Mouse (Mus musculus) embryonic facial prominence, embryonic 10.5 days (tissue): ENCODE data around the gene Espl1. TPM values are rescaled to one million over a fixed set of nuclear protein-coding genes. Genes with fewer than 3 reads are reported as not detected.

Experiments
- DNase-seq: peaks from one replicate; pipeline ENCODE4 v3.0.0-alpha.2; 2017; ENCODE audit warnings: low spot score
- H3K27ac ChIP-seq: fragments of 300-500 bp; sonication (generic); replicated peaks from 2 replicates; pipeline ENCODE4 v1.5.1; 2016; ENCODE audit warnings: mild to moderate bottlenecking
- H3K27me3 ChIP-seq: fragments of 300-500 bp; sonication (generic); replicated peaks from 2 replicates; pipeline ENCODE4 v1.6.1; 2016; ENCODE audit warnings: low read depth, mild to moderate bottlenecking; ENCODE audit not compliant: poor library complexity, severe bottlenecking
- H3K36me3 ChIP-seq: fragments of 300-500 bp; sonication (generic); replicated peaks from 2 replicates; pipeline ENCODE4 v1.6.1; 2016; ENCODE audit warnings: mild to moderate bottlenecking, moderate library complexity
- H3K4me1 ChIP-seq: fragments of 300-500 bp; sonication (generic); 2 replicates; pipeline ENCODE4 v1.6.1; 2016
- H3K4me3 ChIP-seq: fragments of 300-500 bp; sonication (generic); 2 replicates; pipeline ENCODE4 v1.5.1; 2016; ENCODE audit warnings: mild to moderate bottlenecking, moderate library complexity
- H3K9me3 ChIP-seq: fragments of 300-500 bp; sonication (generic); 2 replicates; pipeline ENCODE4 v1.6.1; 2016; ENCODE audit warnings: mild to moderate bottlenecking
- WGBS: fragments of 180-500 bp; shearing (Covaris S2); methylation state at CpG from one replicate; pipeline ENCODE4 v1.1.7; 2016; 5-methylcytosine and 5-hydroxymethylcytosine counted together
- polyA plus RNA-seq: library from polyadenylated mRNA; unstranded; fragments of >200 nt; fragmentation: Nextera tagmentation; extraction: Ambion mirVana; gene quantifications from 2 replicates; pipeline ENCODE4 v1.2.1, GENCODE M21; 2016

Espl1 gene
- 55.4 and 57.6 TPM in 2 replicates for polyA plus RNA-seq

DNA sequence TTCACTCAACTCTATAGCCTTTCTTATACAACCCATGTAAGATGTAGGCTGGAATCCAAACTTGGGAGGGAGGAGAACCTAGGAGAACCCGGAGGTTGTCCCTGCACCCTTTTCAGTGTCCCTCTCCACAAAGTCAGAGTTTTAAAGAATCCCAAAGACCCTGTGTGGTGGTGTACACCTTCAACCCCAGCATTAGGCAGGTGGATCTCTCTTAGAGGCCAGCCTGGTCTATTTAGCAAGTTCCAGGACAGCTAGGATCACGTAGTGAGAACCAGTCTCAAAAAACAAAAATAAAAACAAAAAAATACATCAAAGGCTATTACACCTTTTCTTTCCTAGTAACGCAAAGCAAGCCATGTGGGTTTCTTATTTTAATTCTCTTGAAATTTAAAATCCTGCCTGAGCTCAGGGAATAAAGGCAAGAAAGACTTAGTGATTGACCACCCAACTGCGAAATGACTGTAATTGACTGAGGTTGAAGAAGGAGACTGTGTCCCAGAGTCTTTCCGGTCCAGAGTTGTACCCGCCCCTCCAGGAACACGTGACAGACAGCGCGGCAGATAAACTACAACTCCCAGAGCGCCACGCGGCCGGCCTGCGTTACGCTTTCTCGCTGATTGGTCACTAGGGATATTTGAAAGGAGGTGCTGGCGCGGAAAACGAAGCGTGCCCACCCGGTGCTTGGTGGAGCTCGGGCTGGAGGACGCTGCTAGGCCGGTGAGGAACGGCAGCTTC, at the start of gene Espl1:
TSS of gene Espl1 (plus strand) at position 634 of the 735 bp plus-strand sequence.
- DNase-seq = peak; percentile 97
- Histone ChIP-seq H3K4me3 (peak within 1 kb of the TSS; percentile 89), H3K36me3 (peaks cover 30% of the 10 kb centered on the region), H3K9me3 (no peaks in the 10 kb centered on the region), H3K27ac (peak within 1 kb of the TSS; percentile 83), H3K27me3 (no peaks in the 10 kb centered on the region), H3K4me1 (peaks cover 20% of the 10 kb centered on the region)
- 8% methylated on average over 25 of the region's 25 CpGs for WGBS

DNA sequence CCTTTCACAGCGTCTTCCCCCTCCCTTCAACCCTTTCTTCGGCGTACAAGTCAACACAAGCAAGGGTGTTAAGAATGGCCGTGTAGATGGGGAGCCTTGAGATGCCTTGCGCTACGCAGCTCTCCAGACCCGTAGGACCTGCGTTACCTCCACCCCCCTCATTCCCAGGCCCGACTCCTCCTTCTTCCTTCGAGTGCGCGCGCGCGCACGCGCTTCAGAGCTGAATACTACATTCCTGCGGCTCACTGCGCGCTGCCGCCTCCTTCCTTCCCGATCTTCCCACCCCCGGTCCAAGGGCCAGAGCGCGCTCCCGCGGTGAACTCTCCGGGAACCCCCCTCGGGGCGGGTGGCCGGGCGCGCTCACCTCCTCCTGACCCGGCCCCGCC, 49.2 kb upstream of the Espl1 start:
- WGBS = 0% methylated on average over 35 of the region's 35 CpGs
- Histone ChIP-seq H3K4me1 (peaks cover 98% of the 10 kb centered on the region), H3K27me3 (peaks cover 75% of the 10 kb centered on the region), H3K9me3 (no peaks in the 10 kb centered on the region), H3K27ac (peak overlapping the region; percentile 96), H3K36me3 (peaks cover 26% of the 10 kb centered on the region), H3K4me3 (peak overlapping the region; percentile 76)
- DNase-seq = peak; percentile 97

DNA sequence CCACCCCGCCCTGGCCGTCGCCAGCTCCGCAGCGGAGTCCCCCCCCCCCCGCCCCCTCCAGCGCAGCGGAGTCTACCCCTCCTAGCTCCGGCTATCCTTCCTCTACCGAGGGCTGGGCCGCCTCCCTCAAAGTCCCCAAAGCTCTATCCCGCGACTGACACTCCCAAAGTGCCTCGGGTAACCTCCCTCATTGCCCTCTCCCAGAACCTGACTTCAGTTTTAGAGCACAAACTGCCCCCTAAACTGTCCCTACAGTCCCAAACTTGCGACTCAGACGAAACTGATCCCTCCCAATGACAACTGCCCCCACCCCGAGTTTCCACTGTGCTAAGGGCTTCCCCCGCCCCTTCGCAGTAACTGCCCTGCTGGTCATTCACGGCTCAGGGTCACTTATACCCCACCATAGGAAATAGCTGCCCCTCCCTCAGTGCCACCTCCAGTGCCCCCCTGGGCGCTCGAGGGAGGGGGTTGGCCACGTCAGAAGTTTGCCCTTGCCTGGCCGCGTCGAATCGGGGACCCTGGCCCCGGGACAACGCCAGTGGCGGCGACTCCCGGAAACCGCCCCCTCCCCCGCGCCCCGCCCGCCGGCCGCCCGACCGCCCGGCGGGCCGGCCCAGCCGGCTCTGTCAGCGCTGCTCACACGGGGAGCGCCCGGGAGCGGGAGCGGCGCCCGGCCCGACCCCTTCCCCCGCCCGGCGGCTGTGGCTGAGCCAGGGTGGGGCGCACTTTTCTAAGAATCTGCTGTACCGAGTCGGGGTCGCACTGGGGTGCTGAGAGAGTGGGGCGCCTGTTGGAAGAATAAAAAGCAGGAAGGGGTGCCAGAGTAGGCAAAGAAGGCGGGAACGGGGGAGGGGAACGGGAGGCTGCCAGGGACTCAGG, 48.6 kb upstream of the Espl1 start:
- Histone ChIP-seq H3K27me3 (peaks cover 69% of the 10 kb centered on the region), H3K36me3 (peaks cover 27% of the 10 kb centered on the region), H3K4me1 (peaks cover 98% of the 10 kb centered on the region), H3K9me3 (no peaks in the 10 kb centered on the region), H3K4me3 (peak overlapping the region; percentile 76), H3K27ac (peak overlapping the region; percentile 96)
- under 1% methylated on average over 65 of the region's 65 CpGs for WGBS
- DNase-seq = peak; percentile 86

DNA sequence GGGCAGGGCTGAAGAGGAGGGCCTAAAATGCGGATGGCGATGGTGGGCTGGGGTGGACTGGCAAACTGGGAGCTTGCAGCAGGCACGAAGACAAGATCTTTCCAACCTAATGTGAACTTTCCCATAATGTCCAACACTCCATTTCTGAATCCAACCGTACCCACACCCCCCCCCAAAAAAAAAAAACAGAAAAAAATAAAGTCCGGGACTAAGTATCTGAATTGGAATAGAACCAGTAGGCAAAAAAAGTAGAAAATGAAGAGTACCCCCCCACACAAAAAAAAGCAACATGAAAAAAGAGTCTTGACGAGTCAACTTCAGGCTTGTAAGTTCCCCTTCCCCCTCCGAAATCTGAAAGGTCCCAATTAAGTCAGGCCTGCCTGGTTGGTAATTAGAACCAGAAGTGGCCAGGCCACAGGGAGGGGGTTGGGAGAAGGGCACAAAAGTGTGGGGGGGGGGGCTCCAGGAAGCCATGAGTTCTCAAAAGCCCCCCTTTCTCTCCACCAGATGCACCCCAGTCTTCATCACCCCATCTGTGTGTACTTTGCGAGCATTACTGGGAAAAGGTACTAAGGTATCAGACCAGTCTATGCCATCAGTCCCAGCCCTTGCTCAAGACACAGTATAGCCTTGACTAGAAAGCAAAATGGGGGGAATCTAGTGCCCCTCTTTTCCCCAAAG, 47.8 kb upstream of the Espl1 start:
- Histone ChIP-seq H3K9me3 (no peaks in the 10 kb centered on the region), H3K4me1 (peaks cover 96% of the 10 kb centered on the region), H3K36me3 (peaks cover 27% of the 10 kb centered on the region), H3K4me3 (peak overlapping the region; percentile 76), H3K27me3 (peaks cover 61% of the 10 kb centered on the region), H3K27ac (peak overlapping the region; percentile 96)
- DNase-seq = peak; percentile 87
- WGBS = 2% methylated on average over 8 of the region's 8 CpGs

DNA sequence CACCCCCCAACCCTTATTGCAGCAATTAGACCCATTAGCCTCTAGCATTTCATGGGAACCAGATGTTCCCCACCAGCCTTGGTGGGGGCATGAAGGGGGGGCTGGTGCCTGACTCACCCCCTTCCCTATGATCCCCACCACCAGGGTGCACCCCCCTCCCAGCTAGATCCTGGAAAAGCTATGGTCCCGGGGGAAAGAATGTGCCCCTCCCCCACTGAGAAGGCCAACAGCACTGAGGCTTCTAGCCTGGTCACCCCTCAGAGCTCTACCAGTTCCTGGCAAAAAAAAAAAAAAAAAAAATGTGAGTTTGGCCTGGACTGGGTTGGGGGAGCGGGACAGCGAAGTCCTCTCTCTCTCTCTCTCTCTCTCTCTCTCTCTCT, 47.3 kb upstream of the Espl1 start:
- peak overlapping the region; percentile 96 for H3K27ac ChIP-seq
- H3K27me3 ChIP-seq = peaks cover 56% of the 10 kb centered on the region
- DNase-seq = peak; percentile 88
- 0% methylated on average over 3 of the region's 3 CpGs for WGBS
- peaks cover 94% of the 10 kb centered on the region for H3K4me1 ChIP-seq
- H3K36me3 ChIP-seq = peaks cover 30% of the 10 kb centered on the region
- no peaks in the 10 kb centered on the region for H3K9me3 ChIP-seq
- peak overlapping the region; percentile 76 for H3K4me3 ChIP-seq

DNA sequence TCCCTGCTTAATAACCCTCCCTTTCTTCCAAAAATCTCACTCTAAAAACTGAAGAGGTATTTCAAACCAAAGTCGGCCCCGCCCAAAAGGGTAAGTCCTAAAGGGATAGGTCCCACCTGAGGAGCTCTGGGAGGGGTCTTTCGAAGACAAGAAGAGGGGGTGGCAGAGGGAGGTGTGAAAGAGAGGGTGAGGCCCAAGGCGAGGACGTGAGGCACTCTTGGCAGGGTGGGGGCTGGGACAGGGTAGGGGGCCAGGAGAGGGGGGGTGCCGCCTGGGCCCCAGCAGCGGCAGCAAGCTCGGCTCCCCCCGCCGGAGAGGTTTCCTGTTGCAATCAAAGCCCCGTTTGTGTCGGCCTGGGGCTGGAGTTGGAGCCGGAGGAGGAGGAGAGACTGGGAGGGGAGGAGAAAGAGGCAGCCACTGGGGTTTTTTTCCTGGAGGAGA, 46.8 kb upstream of the Espl1 start:
- peak overlapping the region; percentile 76 for H3K4me3 ChIP-seq
- peaks cover 30% of the 10 kb centered on the region for H3K36me3 ChIP-seq
- H3K27me3 ChIP-seq = peaks cover 51% of the 10 kb centered on the region
- H3K4me1 ChIP-seq = peaks cover 94% of the 10 kb centered on the region
- no peaks in the 10 kb centered on the region for H3K9me3 ChIP-seq
- 1% methylated on average over 13 of the region's 13 CpGs for WGBS
- DNase-seq = peak; percentile 85
- H3K27ac ChIP-seq = peak overlapping the region; percentile 96

DNA sequence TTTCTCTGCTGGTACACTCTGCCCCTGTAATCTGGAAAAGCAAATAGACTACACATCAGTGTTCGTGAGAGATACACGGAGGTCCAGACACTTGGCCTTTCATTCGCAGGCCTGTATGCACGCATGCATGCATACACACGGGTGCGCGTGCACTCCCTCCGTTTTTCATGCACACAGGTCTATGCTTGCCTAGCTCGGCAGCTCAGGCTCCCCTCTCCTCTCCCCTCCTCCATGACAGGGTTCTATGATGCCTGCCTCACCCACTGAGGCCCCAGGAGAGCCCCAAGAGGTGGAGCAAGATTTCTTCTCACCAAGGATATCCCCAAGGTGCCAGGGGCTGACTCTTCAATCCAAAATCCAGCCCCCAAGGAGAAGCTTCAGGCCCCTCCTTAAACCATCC, 46.1 kb upstream of the Espl1 start:
- Histone ChIP-seq H3K4me3 (peak overlapping the region; percentile 76), H3K36me3 (peaks cover 30% of the 10 kb centered on the region), H3K9me3 (no peaks in the 10 kb centered on the region), H3K27me3 (peaks cover 47% of the 10 kb centered on the region), H3K4me1 (peaks cover 93% of the 10 kb centered on the region), H3K27ac (peak overlapping the region; percentile 96)
- peak; percentile 34 for DNase-seq
- 31% methylated on average over 9 of the region's 9 CpGs for WGBS

DNA sequence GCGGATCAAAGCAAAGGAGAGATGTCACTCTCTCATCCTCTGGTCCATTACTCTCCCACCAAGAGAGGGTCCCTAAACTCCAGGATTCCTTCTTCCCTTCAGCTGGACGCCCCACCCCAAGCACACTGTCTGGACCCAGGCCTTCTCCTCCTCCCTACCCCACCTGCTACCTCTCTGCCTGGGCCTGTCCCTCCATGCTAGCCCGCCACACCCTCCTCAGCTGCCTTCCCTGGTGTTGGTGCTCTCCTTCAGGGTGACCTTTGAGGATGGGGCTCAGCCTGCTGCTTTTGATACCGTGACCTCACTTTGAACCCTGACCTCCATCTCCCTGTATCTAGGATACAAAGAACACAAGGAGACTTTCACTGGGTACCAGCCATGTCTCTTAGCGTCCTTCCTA, 45.5 kb upstream of the Espl1 start:
- H3K27ac ChIP-seq = peak overlapping the region; percentile 96
- H3K4me3 ChIP-seq = peak overlapping the region; percentile 76
- peaks cover 47% of the 10 kb centered on the region for H3K27me3 ChIP-seq
- H3K36me3 ChIP-seq = peaks cover 30% of the 10 kb centered on the region
- peaks cover 93% of the 10 kb centered on the region for H3K4me1 ChIP-seq
- no peaks in the 10 kb centered on the region for H3K9me3 ChIP-seq
- no peak for DNase-seq
- WGBS = 50% methylated on average over 5 of the region's 5 CpGs

DNA sequence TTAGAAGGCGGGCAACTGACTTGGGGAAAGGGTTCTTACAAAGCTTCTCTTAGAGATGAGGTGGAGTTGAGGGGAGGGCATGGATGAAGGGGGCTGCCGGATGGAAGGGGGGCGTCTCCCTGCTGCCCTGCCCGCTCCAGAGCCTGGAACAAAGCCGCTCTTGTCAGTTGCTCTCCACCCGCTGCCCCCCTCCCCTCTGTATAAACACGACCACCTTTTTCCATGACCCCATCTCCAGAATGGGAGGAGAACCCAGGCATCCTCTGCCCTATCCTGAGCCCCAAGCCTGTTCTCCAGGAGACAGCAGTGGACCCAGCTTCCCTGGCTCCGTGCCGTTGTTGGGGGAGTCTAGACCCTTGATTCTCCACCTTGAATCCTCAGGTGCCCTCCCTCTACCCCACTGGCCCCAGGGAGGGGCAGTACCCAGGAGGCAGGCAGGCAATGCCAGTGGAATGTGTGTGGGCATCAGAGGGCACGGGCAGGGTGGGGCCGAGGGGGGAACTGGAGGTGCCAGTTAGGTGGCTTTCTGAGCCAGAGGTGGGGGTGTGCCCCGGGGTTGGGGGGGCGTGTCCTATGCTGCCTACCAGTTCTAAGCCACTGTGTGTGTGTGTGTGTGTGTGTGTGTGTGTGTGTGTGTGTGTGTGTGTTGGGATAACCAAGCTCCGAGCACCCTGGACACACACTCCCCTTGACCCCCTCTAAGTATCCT, 40.4 kb upstream of the Espl1 start:
- DNase-seq = peak; percentile 72

DNA sequence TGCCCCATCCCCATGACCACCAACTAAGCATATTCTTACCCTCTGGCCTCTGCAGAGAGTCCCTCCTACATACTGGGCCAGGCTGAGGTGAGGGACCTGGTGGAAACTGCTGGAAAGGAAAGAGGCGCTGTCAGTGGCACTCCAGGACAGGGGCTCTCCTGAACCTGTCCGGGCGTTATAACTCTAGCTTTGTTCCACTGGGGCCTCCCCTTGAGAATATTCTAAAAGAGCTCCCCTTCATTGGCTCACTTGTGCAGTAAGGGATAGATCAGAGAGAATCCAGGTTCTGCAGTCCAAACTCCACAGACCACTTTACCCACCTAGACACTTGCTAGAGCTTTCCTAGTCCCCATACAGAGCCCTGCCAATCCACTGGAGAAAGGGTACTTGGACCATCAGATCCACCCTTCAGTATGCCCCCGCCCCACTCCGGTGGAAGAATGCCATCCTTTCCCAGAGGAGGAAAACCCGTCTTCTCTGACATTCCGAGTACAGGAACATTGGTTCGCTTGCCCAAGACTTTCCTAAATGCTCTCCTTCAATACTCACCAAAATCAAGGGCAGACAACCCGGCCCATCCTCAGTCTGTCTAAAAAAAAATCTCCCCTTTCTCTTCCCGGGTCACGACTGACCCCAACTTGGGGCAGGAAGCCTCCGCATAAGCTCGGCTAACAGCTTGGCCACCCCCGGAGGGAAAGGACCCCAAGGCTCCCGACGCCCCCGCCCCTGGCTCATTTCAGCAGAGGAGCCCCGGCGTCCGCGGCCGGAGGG, 39.5 kb upstream of the Espl1 start:
- DNase-seq = no peak
- Histone ChIP-seq H3K27me3 (peaks cover 49% of the 10 kb centered on the region), H3K4me3 (peak overlapping the region; percentile 81), H3K9me3 (no peaks in the 10 kb centered on the region), H3K36me3 (peaks cover 17% of the 10 kb centered on the region), H3K4me1 (peaks cover 84% of the 10 kb centered on the region), H3K27ac (peak overlapping the region; percentile 96)
- 4% methylated on average over 22 of the region's 22 CpGs for WGBS

More for the DNA sequence above, 40.4 kb upstream of the Espl1 start:
- H3K4me3 ChIP-seq = peak overlapping the region; percentile 81
- whole genome bisulfite sequencing = 28% methylated on average over 14 of the region's 14 CpGs
- peak overlapping the region; percentile 96 for H3K27ac ChIP-seq
- H3K27me3 ChIP-seq = peaks cover 49% of the 10 kb centered on the region
- H3K9me3 ChIP-seq = no peaks in the 10 kb centered on the region
- H3K4me1 ChIP-seq = peaks cover 90% of the 10 kb centered on the region
- H3K36me3 ChIP-seq = peaks cover 26% of the 10 kb centered on the region
